Mouse (Mus musculus) olfactory bulb, adult 2 months (tissue): ENCODE measurements around the gene Cnot10. TPM values are rescaled to one million over a fixed set of nuclear protein-coding genes. Genes with fewer than 3 reads are reported as not detected.

Source experiments
- H3K27ac ChIP-seq: fragments of 200-500 bp; 2 replicates; pipeline ENCODE4 v1.5.1; 2012; ENCODE audit warnings: low read depth, low read length; ENCODE audit not compliant: insufficient read depth
- H3K4me1 ChIP-seq: fragments of 200-500 bp; 2 replicates; pipeline ENCODE4 v1.6.1; 2012; ENCODE audit warnings: low read length; ENCODE audit not compliant: control insufficient read depth, insufficient read depth
- H3K4me3 ChIP-seq: fragments of 200-500 bp; 2 replicates; pipeline ENCODE4 v1.5.1; 2012; ENCODE audit warnings: mild to moderate bottlenecking, low read depth, low read length, moderate library complexity; ENCODE audit not compliant: insufficient read depth
- CTCF ChIP-seq: fragments of 200-500 bp; IDR thresholded peaks from 2 replicates; pipeline ENCODE4 v1.5.1; 2012; ENCODE audit warnings: low read depth, mild to moderate bottlenecking, low read length, moderate library complexity; ENCODE audit not compliant: insufficient read depth
- POLR2A ChIP-seq: fragments of 200-500 bp; IDR thresholded peaks from 2 replicates; pipeline ENCODE4 v1.6.1; 2012; ENCODE audit warnings: mild to moderate bottlenecking, low read depth, low read length, moderate library complexity; ENCODE audit not compliant: insufficient read depth
- WGBS: fragments of 180-500 bp; shearing (Covaris S2); methylation state at CpG from one replicate; pipeline ENCODE4 v1.1.7; 2018; 5-methylcytosine and 5-hydroxymethylcytosine counted together
- polyA plus RNA-seq: library from polyadenylated mRNA; stranded (reverse); fragments of >200 nt; gene quantifications from 2 replicates; pipeline ENCODE4 v1.2.4, GENCODE M21; 2012; ENCODE audit warnings: low replicate concordance; ENCODE audit not compliant: missing spikeins, insufficient read depth, insufficient read length

Gene Cnot10
- polyA plus RNA-seq, 1 experiment: not detected

- H3K27ac ChIP-seq: no peak overlapping the region
- peaks cover 13% of the 10 kb centered on the region for H3K4me1 ChIP-seq
- H3K4me3 ChIP-seq: no peak overlapping the region
- TF ChIP-seq CTCF (no peak), POLR2A (no peak)
- 29% methylated on average over 7 of the region's 7 CpGs for WGBS
Measured at GRCm38 (mm10) chr9:114560141-114560540, 79.8 kb downstream of the Cnot10 start.

- H3K4me3 ChIP-seq: no peak overlapping the region
- 0 out of 2 replicates have a peak, but pooled peaks cover under 1% of the 10 kb centered on the region for H3K4me1 ChIP-seq
- no peak overlapping the region for H3K27ac ChIP-seq
- WGBS: 48% methylated on average over 7 of the region's 7 CpGs
- TF ChIP-seq POLR2A: no peak
- TF ChIP-seq CTCF: no peak
Measured at GRCm38 (mm10) chr9:114557086-114557485, 82.9 kb downstream of the Cnot10 start.

- H3K27ac ChIP-seq: no peak overlapping the region
- H3K4me1 ChIP-seq: no peaks in the 10 kb centered on the region
- TF ChIP-seq CTCF (no peak), POLR2A (no peak)
- WGBS: 56% methylated on average over 10 of the region's 10 CpGs
- no peak overlapping the region for H3K4me3 ChIP-seq
Measured at GRCm38 (mm10) chr9:114556276-114556855, 83.6 kb downstream of the Cnot10 start.

GRCm38 (mm10) chr9:114554355-114554979 lies 85.5 kb downstream of the Cnot10 start:
- H3K4me1 ChIP-seq: no peaks in the 10 kb centered on the region
- 76% methylated on average over 5 of the region's 5 CpGs for WGBS
- no peak overlapping the region for H3K27ac ChIP-seq
- H3K4me3 ChIP-seq: no peak overlapping the region
- no peak for TF ChIP-seq POLR2A
- TF ChIP-seq CTCF: no peak

GRCm38 (mm10) chr9:114553828-114554227 lies 86.2 kb downstream of the Cnot10 start:
- TF ChIP-seq POLR2A (no peak), CTCF (no peak)
- Histone ChIP-seq H3K4me1 (no peaks in the 10 kb centered on the region), H3K27ac (no peak overlapping the region), H3K4me3 (no peak overlapping the region)

GRCm38 (mm10) chr9:114550033-114550432 lies 90.0 kb downstream of the Cnot10 start:
- TF ChIP-seq POLR2A (no peak), CTCF (no peak)
- WGBS: 70% methylated on average over 6 of the region's 6 CpGs
- H3K4me1 ChIP-seq: no peaks in the 10 kb centered on the region
- no peak overlapping the region for H3K4me3 ChIP-seq
- no peak overlapping the region for H3K27ac ChIP-seq

- no peak for TF ChIP-seq CTCF
- TF ChIP-seq POLR2A: no peak
- 70% methylated on average over 5 of the region's 5 CpGs for WGBS
Measured at GRCm38 (mm10) chr9:114549117-114549516, 90.9 kb downstream of the Cnot10 start.

GRCm38 (mm10) chr9:114548496-114548895 lies 91.5 kb downstream of the Cnot10 start:
- Histone ChIP-seq H3K4me1 (no peaks in the 10 kb centered on the region), H3K27ac (no peak overlapping the region), H3K4me3 (no peak overlapping the region)
- 65% methylated on average over 4 of the region's 4 CpGs for WGBS
- TF ChIP-seq CTCF: no peak
- TF ChIP-seq POLR2A: no peak

More at GRCm38 (mm10) chr9:114549117-114549516, 90.9 kb downstream of the Cnot10 start:
- Histone ChIP-seq H3K27ac (no peak overlapping the region), H3K4me1 (no peaks in the 10 kb centered on the region), H3K4me3 (no peak overlapping the region)

GRCm38 (mm10) chr9:114547643-114548077 lies 92.3 kb downstream of the Cnot10 start:
- no peak overlapping the region for H3K4me3 ChIP-seq
- 66% methylated on average over 6 of the region's 6 CpGs for WGBS
- no peaks in the 10 kb centered on the region for H3K4me1 ChIP-seq
- TF ChIP-seq CTCF (no peak), POLR2A (no peak)
- no peak overlapping the region for H3K27ac ChIP-seq

- WGBS: 79% methylated on average over 12 of the region's 12 CpGs
- H3K4me1 ChIP-seq: no peaks in the 10 kb centered on the region
- no peak overlapping the region for H3K4me3 ChIP-seq
- no peak for TF ChIP-seq CTCF
- TF ChIP-seq POLR2A: no peak
- H3K27ac ChIP-seq: no peak overlapping the region
Measured at GRCm38 (mm10) chr9:114546765-114547164, 93.2 kb downstream of the Cnot10 start.
